Mouse (Mus musculus) embryo, embryonic 11.5 days (tissue): Measurements from ENCODE around the gene Sgip1.

Experiments
- DNase-seq: peaks from one replicate; pipeline ENCODE4 v3.0.0-alpha.2; 2012; ENCODE audit warnings: low read depth, low spot score

The Sgip1 gene

GRCm38 (mm10) chr4:102895866-102896265 is 154.8 kb downstream of the Sgip1 start:
- DNase-seq: no peak

GRCm38 (mm10) chr4:102898987-102899386 is 157.9 kb downstream of the Sgip1 start:
- DNase-seq: no peak

- no peak for DNase-seq
These were observed 158.6 kb downstream of the Sgip1 start for GRCm38 (mm10) chr4:102899683-102900082.

- no peak for DNase-seq
These were observed 159.1 kb downstream of the Sgip1 start for GRCm38 (mm10) chr4:102900166-102900565.

GRCm38 (mm10) chr4:102907843-102908427 is 166.8 kb downstream of the Sgip1 start:
- DNase-seq: no peak

- DNase-seq: no peak
These were observed 169.1 kb downstream of the Sgip1 start for GRCm38 (mm10) chr4:102910191-102910590.

- no peak for DNase-seq
These were observed 172.1 kb downstream of the Sgip1 start for GRCm38 (mm10) chr4:102913176-102913575.

GRCm38 (mm10) chr4:102913700-102914327 is 172.7 kb downstream of the Sgip1 start:
- DNase-seq: no peak

GRCm38 (mm10) chr4:102918191-102918590 is 177.1 kb downstream of the Sgip1 start:
- DNase-seq: no peak

GRCm38 (mm10) chr4:102929491-102929890 is 188.4 kb downstream of the Sgip1 start:
- no peak for DNase-seq

- no peak for DNase-seq
These were observed 189.6 kb downstream of the Sgip1 start for GRCm38 (mm10) chr4:102930679-102931078.

GRCm38 (mm10) chr4:102940266-102940665 is 199.2 kb downstream of the Sgip1 start:
- no peak for DNase-seq

GRCm38 (mm10) chr4:102940738-102941137 is 199.6 kb downstream of the Sgip1 start:
- DNase-seq: no peak

- DNase-seq: no peak
These were observed 203.2 kb downstream of the Sgip1 start for GRCm38 (mm10) chr4:102944325-102944724.

- no peak for DNase-seq
These were observed 211.4 kb downstream of the Sgip1 start for GRCm38 (mm10) chr4:102952476-102952875.

- no peak for DNase-seq
These were observed 214.3 kb downstream of the Sgip1 start for GRCm38 (mm10) chr4:102955294-102955956.

GRCm38 (mm10) chr4:102959409-102959808 is 218.3 kb downstream of the Sgip1 start:
- no peak for DNase-seq

GRCm38 (mm10) chr4:102964174-102964573 is 223.1 kb downstream of the Sgip1 start:
- DNase-seq: no peak

GRCm38 (mm10) chr4:102967811-102968210 is 226.7 kb downstream of the Sgip1 start:
- DNase-seq: no peak

- DNase-seq: no peak
These were observed 228.5 kb downstream of the Sgip1 start for GRCm38 (mm10) chr4:102969599-102969998.

GRCm38 (mm10) chr4:102971159-102971558 is 230.1 kb downstream of the Sgip1 start:
- DNase-seq: no peak

- no peak for DNase-seq
These were observed 231.0 kb downstream of the Sgip1 start for GRCm38 (mm10) chr4:102972071-102972470.

- no peak for DNase-seq
These were observed 233.1 kb downstream of the Sgip1 start for GRCm38 (mm10) chr4:102974172-102974571.
